Mouse (Mus musculus) heart, postnatal 10 days (tissue): ENCODE data around the gene Lum. TPM values are rescaled to one million over a fixed set of nuclear protein-coding genes. Genes with fewer than 3 reads are reported as not detected.

ENCODE experiments used
- total RNA-seq, 2 experiments: library from RNA; stranded (reverse); gene quantifications; 2 replicates each; pipeline ENCODE4 v1.2.3; 2021

Gene Lum
- total RNA-seq, 2 experiments from 2014 or later, result 137 to 148 TPM

Other genes starting within 250 kb of the Lum start
- 100 to 1,000 TPM; 496 to 539 TPM for gene Dcn, start 85.5 kb upstream of the Lum start, total RNA-seq
- not detected for gene Kera, start 41.8 kb downstream of the Lum start, total RNA-seq
- gene Epyc, start 78.9 kb downstream of the Lum start, total RNA-seq, result under 1 TPM; 0.29 to 0.45 TPM
- not detected for gene Ccer1, start 127.9 kb downstream of the Lum start, total RNA-seq
- not detected for gene C030005K15Rik, start 161.6 kb downstream of the Lum start, total RNA-seq